Mouse (Mus musculus) embryo, embryonic 9.5 days (tissue): ENCODE data around the gene Cyld.
"Not testable (repeated sequence)": the region's sequence is repeated elsewhere in the genome, so short reads cannot be mapped to it uniquely, and the experiment has no call there.

Experiments
- DNase-seq: peaks from one replicate; pipeline ENCODE4 v3.0.0-alpha.2; 2017; ENCODE audit errors: extremely low spot score

Gene Cyld

GRCm38 (mm10) chr8:88696721-88697641, at the start of gene Cyld:
TSS of gene Cyld (plus strand) at chr8:88697028.
- DNase-seq, result peak; percentile 99

GRCm38 (mm10) chr8:88648322-88648721, 48.5 kb upstream of the Cyld start:
- no peak for DNase-seq

GRCm38 (mm10) chr8:88650016-88650708, 46.7 kb upstream of the Cyld start:
- DNase-seq, result no peak

- not testable (repeated sequence) for DNase-seq
Observed at GRCm38 (mm10) chr8:88651122-88651521, 45.7 kb upstream of the Cyld start.

GRCm38 (mm10) chr8:88655334-88655733, 41.5 kb upstream of the Cyld start:
- DNase-seq, result no peak

GRCm38 (mm10) chr8:88659873-88660272, 37.0 kb upstream of the Cyld start:
- no peak for DNase-seq

- no peak for DNase-seq
Observed at GRCm38 (mm10) chr8:88662401-88662821, 34.4 kb upstream of the Cyld start.

GRCm38 (mm10) chr8:88664121-88664520, 32.7 kb upstream of the Cyld start:
- DNase-seq, result no peak

GRCm38 (mm10) chr8:88664947-88665346, 31.9 kb upstream of the Cyld start:
- no peak for DNase-seq

GRCm38 (mm10) chr8:88666435-88666834, 30.4 kb upstream of the Cyld start:
- no peak for DNase-seq

- DNase-seq, result no peak
Observed at GRCm38 (mm10) chr8:88668400-88669086, 28.3 kb upstream of the Cyld start.

- no peak for DNase-seq
Observed at GRCm38 (mm10) chr8:88670782-88671181, 26.0 kb upstream of the Cyld start.

GRCm38 (mm10) chr8:88671575-88671974, 25.3 kb upstream of the Cyld start:
- no peak for DNase-seq

GRCm38 (mm10) chr8:88673859-88674258, 23.0 kb upstream of the Cyld start:
- no peak for DNase-seq

- no peak for DNase-seq
Observed at GRCm38 (mm10) chr8:88675372-88676165, 21.3 kb upstream of the Cyld start.

GRCm38 (mm10) chr8:88677071-88677470, 19.8 kb upstream of the Cyld start:
- DNase-seq, result no peak

GRCm38 (mm10) chr8:88680566-88680965, 16.3 kb upstream of the Cyld start:
- DNase-seq, result no peak

GRCm38 (mm10) chr8:88681046-88681445, 15.8 kb upstream of the Cyld start:
- no peak for DNase-seq

- no peak for DNase-seq
Observed at GRCm38 (mm10) chr8:88683656-88684289, 13.1 kb upstream of the Cyld start.

GRCm38 (mm10) chr8:88686226-88686905, 10.5 kb upstream of the Cyld start:
- no peak for DNase-seq

GRCm38 (mm10) chr8:88686906-88687235, 10.0 kb upstream of the Cyld start:
- no peak for DNase-seq
